8 mouse cellular contexts compared by ENCODE assay signal in genomic region chr7:73608804-73609275, GRCm38 (mm10).
DNase-seq lines count a peak whose midpoint lies in the region; ATAC-seq and TF ChIP-seq lines count a peak whose summit lies in the region.

No protein-coding gene starts in this region.

- H3K9me3 ChIP-seq in lung, embryonic 14.5 days (ENCODE audit: low read depth, low read length), result no peaks in the 10 kb centered on the region
- H3K9me3 ChIP-seq in embryonic facial prominence, embryonic 13.5 days, result no peaks in the 10 kb centered on the region
- H3K9me3 ChIP-seq in hindbrain, postnatal 0 days (ENCODE audit: low read length), result no peaks in the 10 kb centered on the region

- no peak for TF ChIP-seq CTCF in lung, embryonic 14.5 days (IDR thresholded peaks at IDR 0.05; ENCODE audit: low read depth)
- no peak for TF ChIP-seq CTCF in hindbrain, postnatal 0 days (IDR thresholded peaks at IDR 0.05; ENCODE audit: low read depth)

- no peak overlapping the region for H3ac ChIP-seq in myocyte (ENCODE audit: control insufficient read depth, insufficient read length)

- H3K36me3 ChIP-seq in lung, embryonic 14.5 days (ENCODE audit: insufficient read depth), result no peaks in the 10 kb centered on the region
- H3K36me3 ChIP-seq in embryonic facial prominence, embryonic 13.5 days, result no peaks in the 10 kb centered on the region
- H3K36me3 ChIP-seq in hindbrain, postnatal 0 days (ENCODE audit: insufficient read depth, low read length), result no peaks in the 10 kb centered on the region
- no peaks in the 10 kb centered on the region for H3K36me3 ChIP-seq in myocyte (ENCODE audit: control insufficient read depth, insufficient read depth)

- H3K79me2 ChIP-seq in myocyte (ENCODE audit: control insufficient read depth, insufficient read depth), result no peaks in the 10 kb centered on the region

- TF ChIP-seq POLR2A in myocyte (IDR thresholded peaks at IDR 0.05; ENCODE audit: insufficient read length, low read depth), result no peak

- 0 out of 2 replicates have a peak, but pooled peaks cover 4% of the 10 kb centered on the region for H3K4me1 ChIP-seq in lung, embryonic 14.5 days (ENCODE audit: insufficient read depth)
- peaks cover 29% of the 10 kb centered on the region for H3K4me1 ChIP-seq in embryonic facial prominence, embryonic 13.5 days
- no peaks in the 10 kb centered on the region for H3K4me1 ChIP-seq in hindbrain, postnatal 0 days (ENCODE audit: insufficient read depth, low read length)

- ATAC-seq in lung, embryonic 14.5 days (ENCODE audit: insufficient read depth), result no peak
- ATAC-seq in embryonic facial prominence, embryonic 13.5 days (ENCODE audit: insufficient number of reproducible peaks, insufficient read depth, low FRiP score, low TSS enrichment, low read depth), result no peak
- ATAC-seq in hindbrain, postnatal 0 days, result no peak
- no peak for ATAC-seq in erythroid progenitor cell, adult 5-6 weeks (replicated peaks; ENCODE audit: low FRiP score, poor library complexity, severe bottlenecking)

- H3K9ac ChIP-seq in lung, embryonic 14.5 days, result no peak overlapping the region; the same call in 1 of the 2 replicates
- H3K9ac ChIP-seq in embryonic facial prominence, embryonic 13.5 days, result no peak overlapping the region
- no peak overlapping the region for H3K9ac ChIP-seq in hindbrain, postnatal 0 days (replicated peaks; ENCODE audit: low read length)

- peak; percentile 59 for DNase-seq in lung, embryonic 14.5 days
- DNase-seq in lung, postnatal 10 days, result no peak
- DNase-seq in hindbrain, postnatal 0 days (ENCODE audit: low spot score), result no peak
- DNase-seq in layer of hippocampus, adult 8-10 months (ENCODE audit: low spot score in 2 of 2), result no peak
- no peak for DNase-seq in embryo, embryonic 11 days

- H3K27me3 ChIP-seq in lung, embryonic 14.5 days (ENCODE audit: insufficient read depth, low read length), result no peaks in the 10 kb centered on the region
- H3K27me3 ChIP-seq in embryonic facial prominence, embryonic 13.5 days, result no peaks in the 10 kb centered on the region
- no peaks in the 10 kb centered on the region for H3K27me3 ChIP-seq in hindbrain, postnatal 0 days (ENCODE audit: insufficient read depth, low read length)
- no peaks in the 10 kb centered on the region for H3K27me3 ChIP-seq in myocyte (ENCODE audit: control insufficient read depth, insufficient read depth, insufficient read length)

- no peak overlapping the region for H3K4me3 ChIP-seq in lung, embryonic 14.5 days (ENCODE audit: low read depth, low read length)
- H3K4me3 ChIP-seq in embryonic facial prominence, embryonic 13.5 days, result no peak overlapping the region
- H3K4me3 ChIP-seq in hindbrain, postnatal 0 days (ENCODE audit: low read length), result no peak overlapping the region
- H3K4me3 ChIP-seq in myocyte, result peak overlapping the region; percentile 31

- peak overlapping the region; percentile 94; the same call in 1 of the 2 replicates for H3K27ac ChIP-seq in lung, embryonic 14.5 days (ENCODE audit: low read depth)
- H3K27ac ChIP-seq in embryonic facial prominence, embryonic 13.5 days, result peak overlapping the region; percentile 95; the same call in 1 of the 2 replicates
- H3K27ac ChIP-seq in hindbrain, postnatal 0 days, result peak overlapping the region; percentile 82; the same call in 1 of the 2 replicates

- 21% methylated on average over 5 of the region's 5 CpGs for WGBS in lung, embryonic 14.5 days
- WGBS in embryonic facial prominence, embryonic 13.5 days, result 50% methylated on average over 5 of the region's 5 CpGs
- WGBS in hindbrain, postnatal 0 days, result 28% methylated on average over 5 of the region's 5 CpGs

- H3K4me2 ChIP-seq in lung, embryonic 14.5 days, result peak overlapping the region; percentile 74
- H3K4me2 ChIP-seq in embryonic facial prominence, embryonic 13.5 days, result peak overlapping the region; percentile 58
- H3K4me2 ChIP-seq in hindbrain, postnatal 0 days (ENCODE audit: low read depth, low read length), result peak overlapping the region; percentile 74; the same call in 1 of the 2 replicates
- peak overlapping the region; percentile 98 for H3K4me2 ChIP-seq in myocyte (ENCODE audit: low read depth)

TF ChIP-seq in myocyte, 11 proteins besides CTCF, POLR2A, EP300 and RAD21:
- TF ChIP-seq REST (IDR thresholded peaks at IDR 0.05; ENCODE audit: insufficient read depth, insufficient read length), result no peak
- TF ChIP-seq MYOG (IDR thresholded peaks at IDR 0.05; ENCODE audit: control insufficient read depth in 1 of 3, insufficient read depth in 1 of 3, insufficient read length in 2 of 3, low read depth in 2 of 3), result no peak
- no peak for TF ChIP-seq SRF (IDR thresholded peaks at IDR 0.05; ENCODE audit: control insufficient read depth, insufficient read length, low read depth)
- no peak for TF ChIP-seq E2F4 (IDR thresholded peaks at IDR 0.05; ENCODE audit: insufficient read depth)
